Mouse (Mus musculus) heart, adult 2 months (tissue): ENCODE results near the gene Dmpk.

Experiments
- CTCF ChIP-seq: fragments of 200-600 bp; IDR thresholded peaks from 2 replicates; pipeline ENCODE4 v1.8.1; 2022; ENCODE audit warnings: antibody characterized with exemption, mild to moderate bottlenecking, moderate library complexity
- EP300 ChIP-seq: fragments of 200-500 bp; IDR thresholded peaks from 2 replicates; pipeline ENCODE4 v1.6.1; 2011; ENCODE audit warnings: low read depth, low read length, control low read depth; ENCODE audit not compliant: insufficient read depth
- POLR2A ChIP-seq: fragments of 200-500 bp; IDR thresholded peaks from 2 replicates; pipeline ENCODE4 v1.6.1; 2011; ENCODE audit warnings: mild to moderate bottlenecking, low read depth, low read length, control low read depth; ENCODE audit not compliant: insufficient read depth

GRCm38 (mm10) chr7:19054047-19054776, 29.4 kb upstream of the Dmpk start, which contains the start of gene Rsph6a:
- TF ChIP-seq POLR2A (no peak), CTCF (peak; percentile 57), EP300 (no peak)
